In the genomic region with DNA sequence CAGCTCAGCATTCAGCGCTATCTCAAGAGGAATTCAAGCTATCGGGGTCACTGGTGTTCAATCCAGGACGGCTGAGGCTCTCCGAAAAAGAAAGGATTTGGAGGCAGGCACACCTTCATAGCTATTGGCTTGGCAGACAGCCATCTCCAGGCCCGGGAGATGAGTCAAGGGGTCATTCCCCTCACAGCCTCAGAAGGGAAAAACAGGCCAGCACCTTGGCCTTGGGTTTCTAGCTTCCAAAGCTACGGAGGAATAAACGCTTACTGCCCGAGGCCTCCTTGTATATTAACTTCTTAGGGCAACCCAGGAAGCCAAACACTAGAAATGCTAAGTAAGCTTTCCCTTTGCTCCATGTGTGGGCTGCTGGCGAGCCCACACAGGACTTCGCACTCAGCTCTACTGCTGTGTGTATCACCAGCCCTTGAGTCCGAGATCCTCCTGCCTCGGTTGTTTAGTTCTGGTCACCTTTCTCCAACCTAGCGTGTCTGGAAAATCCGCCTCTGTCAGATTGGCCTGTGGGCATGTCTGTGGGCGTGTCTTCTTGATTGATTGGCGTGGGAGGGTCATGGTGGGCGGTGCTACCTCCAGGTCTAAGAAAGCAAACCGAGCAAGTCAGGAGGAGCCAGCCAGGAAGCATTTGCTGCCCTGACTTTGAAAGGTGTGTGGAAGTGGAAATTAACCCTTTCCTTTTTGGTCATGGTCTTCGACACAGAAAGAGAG, we compare ENCODE assay signal across 15 mouse cellular contexts. TPM values are rescaled to one million over a fixed set of nuclear protein-coding genes. Genes with fewer than 3 reads are reported as not detected.
DNase-seq lines count a peak whose midpoint lies in the region; ATAC-seq and TF ChIP-seq lines count a peak whose summit lies in the region.
"Had no signal": no experiment of that assay in that cellular context is flagged by ENCODE, and none has a peak within 500 bp of the region (broad histone marks: within the 10 kb centered on the region; RNA-seq: fewer than 3 reads in every experiment).

No protein-coding gene starts in this region.

- WGBS in hindbrain, embryonic 11.5 days, result 65% methylated on average over 19 of the region's 19 CpGs
- WGBS in hindbrain, embryonic 14.5 days, result 59% methylated on average over 19 of the region's 19 CpGs
- 57% methylated on average over 19 of the region's 19 CpGs for WGBS in intestine, embryonic 16.5 days

- no peak overlapping the region for H3K27ac ChIP-seq in hindbrain, embryonic 11.5 days (ENCODE audit: low read depth, low read length)
- H3K27ac ChIP-seq in hindbrain, embryonic 14.5 days, result no peak overlapping the region
- no peak overlapping the region for H3K27ac ChIP-seq in MEL (ENCODE audit: control insufficient read depth, low read depth, low read length)
- H3K27ac ChIP-seq in intestine, embryonic 16.5 days (ENCODE audit: low read length), result peak overlapping the region; percentile 31; the same call in 1 of the 2 replicates
- no peak overlapping the region; the same call in 1 of the 2 replicates for H3K27ac ChIP-seq in gastrocnemius, adult 2 months
- H3K27ac ChIP-seq: kidney, postnatal 0 days; liver, embryonic 15.5 days; midbrain, embryonic 10.5 days; neural tube, embryonic 13.5 days had no signal

- no peak for ATAC-seq in hindbrain, embryonic 11.5 days (ENCODE audit: low FRiP score)
- no peak for ATAC-seq in hindbrain, embryonic 14.5 days (ENCODE audit: low FRiP score)
- ATAC-seq in intestine, embryonic 16.5 days, result no peak
- ATAC-seq in activated CD4-positive, CD25-positive, alpha-beta regulatory T cell, adult 4 months, result no peak
- ATAC-seq: forebrain, postnatal 0 days had no signal

- no peaks in the 10 kb centered on the region for H3K9me3 ChIP-seq in hindbrain, embryonic 11.5 days (ENCODE audit: control insufficient read depth, low read length)
- H3K9me3 ChIP-seq in hindbrain, embryonic 14.5 days (ENCODE audit: control insufficient read depth, low read length), result no peaks in the 10 kb centered on the region
- no peaks in the 10 kb centered on the region for H3K9me3 ChIP-seq in MEL (replicated peaks; ENCODE audit: insufficient read depth, low read length)
- no peaks in the 10 kb centered on the region for H3K9me3 ChIP-seq in intestine, embryonic 16.5 days (ENCODE audit: control insufficient read depth, low read length)
- H3K9me3 ChIP-seq: liver, embryonic 15.5 days; midbrain, embryonic 10.5 days; neural tube, embryonic 13.5 days had no signal

- DNase-seq in hindbrain, embryonic 11.5 days (ENCODE audit: low spot score), result peak; percentile 39
- no peak for DNase-seq in hindbrain, embryonic 14.5 days (ENCODE audit: low spot score)
- DNase-seq in 3T3-L1 (ENCODE audit: low read depth, low spot score) (peak; percentile 43), MEL (ENCODE audit: low read depth, low spot score) (peak; percentile 28)
- DNase-seq in gastrocnemius, adult 2 months, result no peak
- DNase-seq in spleen, postnatal 4 days (ENCODE audit: low spot score in 2 of 2), result no peak
- DNase-seq: forebrain, postnatal 0 days; heart, adult 11 months; thymus, postnatal 25 days had no signal

- TF ChIP-seq EP300 in MEL (IDR thresholded peaks at IDR 0.05; ENCODE audit: low read depth in 1 of 2, low read length in 2 of 2), result no peak

- H3K9ac ChIP-seq in hindbrain, embryonic 11.5 days (ENCODE audit: low read depth, low read length), result no peak overlapping the region
- H3K9ac ChIP-seq in hindbrain, embryonic 14.5 days, result no peak overlapping the region
- no peak overlapping the region for H3K9ac ChIP-seq in MEL (ENCODE audit: control insufficient read depth, low read depth, low read length, poor library complexity, severe bottlenecking)
- no peak overlapping the region for H3K9ac ChIP-seq in intestine, embryonic 16.5 days (ENCODE audit: low read depth, low read length)
- H3K9ac ChIP-seq: forebrain, postnatal 0 days; liver, embryonic 15.5 days had no signal

- intact Hi-C loops in gastrocnemius, adult 2 months (cut with DNase I), result no loop called here

- H3K4me1 ChIP-seq in hindbrain, embryonic 11.5 days (replicated peaks; ENCODE audit: control insufficient read depth, insufficient read depth, low read length), result peaks cover 16% of the 10 kb centered on the region
- peaks cover 39% of the 10 kb centered on the region for H3K4me1 ChIP-seq in hindbrain, embryonic 14.5 days (replicated peaks; ENCODE audit: control insufficient read depth, insufficient read depth, low read length)
- peaks cover 5 to 14% of the 10 kb centered on the region in 2 experiments for H3K4me1 ChIP-seq in MEL (ENCODE audit: control insufficient read depth in 1 of 2, insufficient read depth in 2 of 2, low read length in 2 of 2)
- H3K4me1 ChIP-seq in intestine, embryonic 16.5 days (ENCODE audit: control insufficient read depth, insufficient read depth, low read length), result peaks cover 69% of the 10 kb centered on the region

- H3K4me2 ChIP-seq in hindbrain, embryonic 11.5 days (replicated peaks; ENCODE audit: low read depth, low read length), result no peak overlapping the region
- H3K4me2 ChIP-seq in hindbrain, embryonic 14.5 days (replicated peaks), result no peak overlapping the region
- H3K4me2 ChIP-seq in intestine, embryonic 16.5 days (ENCODE audit: low read depth, low read length), result no peak overlapping the region
- H3K4me2 ChIP-seq: liver, embryonic 15.5 days; neural tube, embryonic 13.5 days had no signal

- no peak for TF ChIP-seq RAD21 in MEL (IDR thresholded peaks at IDR 0.05; ENCODE audit: low read depth, low read length)

- no peaks in the 10 kb centered on the region; the same call in 1 of the 2 replicates for H3K27me3 ChIP-seq in hindbrain, embryonic 11.5 days (ENCODE audit: control insufficient read depth, insufficient read depth, low read length)
- H3K27me3 ChIP-seq in hindbrain, embryonic 14.5 days (ENCODE audit: control insufficient read depth, insufficient read depth, low read length), result no peaks in the 10 kb centered on the region
- H3K27me3 ChIP-seq in MEL (ENCODE audit: control insufficient read depth in 1 of 2, insufficient read depth in 2 of 2, low read length in 2 of 2), result no peaks in the 10 kb centered on the region
- H3K27me3 ChIP-seq in intestine, embryonic 16.5 days (replicated peaks; ENCODE audit: control insufficient read depth, insufficient read depth, low read length), result no peaks in the 10 kb centered on the region
- H3K27me3 ChIP-seq: liver, embryonic 15.5 days; neural tube, embryonic 13.5 days had no signal

- TF ChIP-seq POLR2A in MEL (IDR thresholded peaks at IDR 0.05; ENCODE audit: control insufficient read depth in 1 of 2, insufficient read depth in 1 of 2, low read depth in 1 of 2, low read length in 2 of 2, poor library complexity in 1 of 2), result no peak

- TF ChIP-seq CTCF in MEL (IDR thresholded peaks at IDR 0.05 in 2 of 3, conservative IDR thresholded peaks at IDR 0.05 in 1 of 3; ENCODE audit: control insufficient read depth in 1 of 3, insufficient read depth in 1 of 3, low read depth in 2 of 3, low read length in 3 of 3, poor library complexity in 1 of 3, severe bottlenecking in 1 of 3), result no peak
- TF ChIP-seq CTCF in gastrocnemius, adult 2 months (IDR thresholded peaks at IDR 0.05), result no peak

- no peaks in the 10 kb centered on the region for H3K79me2 ChIP-seq in MEL (ENCODE audit: control insufficient read depth, insufficient read depth, low read length, poor library complexity)

- no peaks in the 10 kb centered on the region for H3K36me3 ChIP-seq in hindbrain, embryonic 11.5 days (ENCODE audit: control insufficient read depth, insufficient read depth, low read length)
- peaks cover 8% of the 10 kb centered on the region; the same call in 1 of the 2 replicates for H3K36me3 ChIP-seq in hindbrain, embryonic 14.5 days (replicated peaks; ENCODE audit: control insufficient read depth, insufficient read depth)
- peaks cover 0 to 4% of the 10 kb centered on the region in 2 experiments; a peak in 2 of 4 replicates for H3K36me3 ChIP-seq in MEL (ENCODE audit: control insufficient read depth in 1 of 2, insufficient read depth in 2 of 2, low read length in 2 of 2)
- peaks cover 4% of the 10 kb centered on the region; the same call in 1 of the 2 replicates for H3K36me3 ChIP-seq in intestine, embryonic 16.5 days (ENCODE audit: control insufficient read depth, insufficient read depth, low read length)
- H3K36me3 ChIP-seq: liver, embryonic 15.5 days had no signal

- H3K4me3 ChIP-seq in hindbrain, embryonic 11.5 days (ENCODE audit: low read depth, low read length), result no peak overlapping the region
- no peak overlapping the region for H3K4me3 ChIP-seq in hindbrain, embryonic 14.5 days (replicated peaks; ENCODE audit: low read length)
- H3K4me3 ChIP-seq in MEL (ENCODE audit: control insufficient read depth in 1 of 2, insufficient read depth in 1 of 2, low read depth in 2 of 2, low read length in 2 of 2), result no peak overlapping the region
- H3K4me3 ChIP-seq in intestine, embryonic 16.5 days (ENCODE audit: low read length), result no peak overlapping the region
- H3K4me3 ChIP-seq in gastrocnemius, adult 2 months, result no peak overlapping the region
- H3K4me3 ChIP-seq: liver, embryonic 15.5 days; midbrain, embryonic 10.5 days; neural tube, embryonic 13.5 days had no signal

RNA-seq across cellular contexts. Expression of gene Tbc1d16, which starts 15.0 kb away (rescaled TPM):
- polyA plus RNA-seq in hindbrain, embryonic 11.5 days (2014; fragmentation: Nextera tagmentation; extraction: Ambion mirVana), result 16.9 and 20.7 TPM in 2 replicates
- polyA plus RNA-seq in hindbrain, embryonic 14.5 days (2014; fragmentation: Nextera tagmentation; extraction: Ambion mirVana), result 39.3 and 41.2 TPM in 2 replicates
- total RNA-seq in MEL (2012; rRNA removed), result 12.0 and 13.6 TPM in 2 replicates
- polyA plus RNA-seq in MEL (2012; ENCODE audit: insufficient read depth in 1 of 2, insufficient read length in 2 of 2, low read depth in 1 of 2, low replicate concordance in 2 of 2, missing spikeins in 1 of 2), result 10 to 100 TPM in 1 of 2 experiments, not detected in 1; 19.2 TPM
- 11.0 and 12.7 TPM in 2 replicates for polyA plus RNA-seq in intestine, embryonic 16.5 days (2015; fragmentation: Nextera tagmentation; extraction: Ambion mirVana)
- 10 to 100 TPM; 30.7 to 36.6 TPM for total RNA-seq in gastrocnemius, adult 2 months (2021)
- under 1 TPM; 0.75 to 0.78 TPM for polyA plus RNA-seq in activated CD4-positive, CD25-positive, alpha-beta regulatory T cell, adult 4 months (2017; shearing (Covaris generic))

RNA-seq across cellular contexts. Expression of gene Ccdc40, which starts 15.0 kb away (rescaled TPM):
- 16.5 and 19.3 TPM in 2 replicates for polyA plus RNA-seq in hindbrain, embryonic 11.5 days (2014; fragmentation: Nextera tagmentation; extraction: Ambion mirVana)
- polyA plus RNA-seq in hindbrain, embryonic 14.5 days (2014; fragmentation: Nextera tagmentation; extraction: Ambion mirVana), result 12.0 and 14.1 TPM in 2 replicates
- total RNA-seq in MEL (2012; rRNA removed), result 0.46 and 0.92 TPM in 2 replicates
- polyA plus RNA-seq in MEL (2012; ENCODE audit: insufficient read depth in 1 of 2, insufficient read length in 2 of 2, low read depth in 1 of 2, low replicate concordance in 2 of 2, missing spikeins in 1 of 2), result 1 to 10 TPM in 1 of 2 experiments, not detected in 1; 1.9 TPM
- polyA plus RNA-seq in intestine, embryonic 16.5 days (2015; fragmentation: Nextera tagmentation; extraction: Ambion mirVana), result 1.4 and 2.8 TPM in 2 replicates
- total RNA-seq in gastrocnemius, adult 2 months (2021), result not detected
- 1 to 10 TPM; 1.0 to 2.0 TPM for polyA plus RNA-seq in activated CD4-positive, CD25-positive, alpha-beta regulatory T cell, adult 4 months (2017; shearing (Covaris generic))

RNA-seq across cellular contexts. Expression of gene Gaa, which starts 54.4 kb away (rescaled TPM):
- polyA plus RNA-seq in hindbrain, embryonic 11.5 days (2014; fragmentation: Nextera tagmentation; extraction: Ambion mirVana), result 12.6 and 15.3 TPM in 2 replicates
- 78.7 and 82.4 TPM in 2 replicates for polyA plus RNA-seq in hindbrain, embryonic 14.5 days (2014; fragmentation: Nextera tagmentation; extraction: Ambion mirVana)
- total RNA-seq in MEL (2012; rRNA removed), result 51.4 and 54.1 TPM in 2 replicates
- 10 to 100 TPM in 1 of 2 experiments, not detected in 1; 85.6 TPM for polyA plus RNA-seq in MEL (2012; ENCODE audit: insufficient read depth in 1 of 2, insufficient read length in 2 of 2, low read depth in 1 of 2, low replicate concordance in 2 of 2, missing spikeins in 1 of 2)
- polyA plus RNA-seq in intestine, embryonic 16.5 days (2015; fragmentation: Nextera tagmentation; extraction: Ambion mirVana), result 90.5 and 99.0 TPM in 2 replicates
- total RNA-seq in gastrocnemius, adult 2 months (2021), result 100 to 1,000 TPM; 148 to 177 TPM
- polyA plus RNA-seq in activated CD4-positive, CD25-positive, alpha-beta regulatory T cell, adult 4 months (2017; shearing (Covaris generic)), result 10 to 100 TPM in 1 of 2 experiments, 1 to 10 TPM in 1; 5.9 to 11.6 TPM

Comparison
In these comparisons a context has a peak if more than half of its experiments do, and no peak if none do; other contexts are left out.
1. DNase-seq: peak in hindbrain, embryonic 11.5 days (single experiment), 3T3-L1 (single experiment) and MEL (single experiment); none in hindbrain, embryonic 14.5 days (single experiment), gastrocnemius, adult 2 months (single experiment) and spleen, postnatal 4 days (0 of 2).